Mouse (Mus musculus): ENCODE results near the gene Fbn1. TPM values are rescaled to one million over a fixed set of nuclear protein-coding genes. Genes with fewer than 3 reads are reported as not detected.

Gene Fbn1
- polyA plus RNA-seq, 2 experiments: 0.73 to 1.3 TPM

DNA sequence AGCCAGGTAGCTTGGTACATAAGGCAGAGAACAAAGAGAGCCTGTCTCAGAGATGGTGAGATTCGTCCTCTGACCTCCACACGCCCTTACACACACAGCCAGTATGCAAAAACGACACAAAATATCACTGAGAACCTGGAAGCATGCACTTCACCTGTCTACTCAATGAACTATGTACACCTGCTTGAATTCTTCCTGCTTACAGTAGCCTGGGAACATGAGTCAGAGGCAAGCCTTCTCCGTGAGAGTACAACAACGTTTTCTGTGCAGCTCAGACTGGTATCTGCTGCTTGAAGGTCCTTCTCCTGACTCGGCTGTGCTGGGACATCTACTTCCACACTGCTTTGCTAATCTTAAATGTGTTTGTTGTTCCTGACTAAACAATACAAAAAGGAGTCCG lies 33.7 kb upstream of the Fbn1 start:
- TF ChIP-seq EP300 (IDR thresholded peaks at IDR 0.05; ENCODE audit: low read depth) (no peak), CTCF (IDR thresholded peaks at IDR 0.05; ENCODE audit: low read depth) (no peak)
- Histone ChIP-seq H3K27ac (no peak overlapping the region), H3K27me3 (ENCODE audit: control insufficient read depth, insufficient read depth, low read length) (no peaks in the 10 kb centered on the region), H3K36me3 (replicated peaks; ENCODE audit: control insufficient read depth, insufficient read depth, low read depth) (no peaks in the 10 kb centered on the region), H3K4me1 (replicated peaks; ENCODE audit: control insufficient read depth in 2 of 2, insufficient read depth in 2 of 2, low read length in 1 of 2) (no peaks in the 10 kb centered on the region), H3K4me2 (ENCODE audit: low read depth) (no peak overlapping the region), H3K9ac (replicated peaks) (no peak overlapping the region), H3K9me3 (ENCODE audit: control insufficient read depth, low read length) (no peaks in the 10 kb centered on the region), H3K4me3 (ENCODE audit: insufficient read depth in 1 of 2, low read depth in 2 of 2, low read length in 2 of 2) (no peak overlapping the region)
- WGBS (ENCODE audit: insufficient replicate concordance): 57% methylated on average over 7 of the region's 7 CpGs
- ATAC-seq (ENCODE audit: insufficient read depth) (no peak), DNase-seq (ENCODE audit: low read depth in 3 of 3, low spot score in 3 of 3) (no peak)

DNA sequence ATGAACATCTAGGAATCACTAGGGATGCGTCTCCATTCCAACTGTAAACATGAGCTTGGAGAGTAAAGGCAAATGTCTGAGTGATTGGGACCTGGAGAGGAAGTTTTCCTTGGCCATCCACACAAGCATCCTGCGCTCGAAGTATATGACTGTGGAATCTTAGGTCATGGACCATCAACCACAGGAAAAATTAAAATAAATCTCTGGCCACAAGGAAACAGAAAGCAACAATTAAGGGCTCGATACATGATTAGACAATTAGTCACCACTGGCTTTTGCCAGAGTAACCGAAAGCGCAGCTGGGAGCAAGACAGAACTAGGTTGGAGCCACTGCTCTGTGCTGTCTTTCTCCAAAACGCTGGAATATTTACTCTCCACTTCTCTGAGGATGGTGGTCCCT lies 32.8 kb upstream of the Fbn1 start:
- H3K27me3 ChIP-seq (ENCODE audit: control insufficient read depth, insufficient read depth, low read length): no peaks in the 10 kb centered on the region
- TF ChIP-seq CTCF (IDR thresholded peaks at IDR 0.05; ENCODE audit: low read depth) (no peak), EP300 (IDR thresholded peaks at IDR 0.05; ENCODE audit: low read depth) (no peak)
- H3K27ac ChIP-seq: no peak overlapping the region
- no peak overlapping the region for H3K4me2 ChIP-seq (ENCODE audit: low read depth)
- no peak overlapping the region for H3K9ac ChIP-seq (replicated peaks)
- no peaks in the 10 kb centered on the region for H3K4me1 ChIP-seq (replicated peaks; ENCODE audit: control insufficient read depth in 2 of 2, insufficient read depth in 2 of 2, low read length in 1 of 2)
- no peak for DNase-seq (ENCODE audit: low read depth in 3 of 3, low spot score in 3 of 3)
- no peak overlapping the region for H3K4me3 ChIP-seq (ENCODE audit: insufficient read depth in 1 of 2, low read depth in 2 of 2, low read length in 2 of 2)
- H3K36me3 ChIP-seq (replicated peaks; ENCODE audit: control insufficient read depth, insufficient read depth, low read depth): no peaks in the 10 kb centered on the region
- H3K9me3 ChIP-seq (ENCODE audit: control insufficient read depth, low read length): no peaks in the 10 kb centered on the region
- 67% methylated on average over 7 of the region's 7 CpGs for WGBS (ENCODE audit: insufficient replicate concordance)
- ATAC-seq (ENCODE audit: insufficient read depth): no peak

DNA sequence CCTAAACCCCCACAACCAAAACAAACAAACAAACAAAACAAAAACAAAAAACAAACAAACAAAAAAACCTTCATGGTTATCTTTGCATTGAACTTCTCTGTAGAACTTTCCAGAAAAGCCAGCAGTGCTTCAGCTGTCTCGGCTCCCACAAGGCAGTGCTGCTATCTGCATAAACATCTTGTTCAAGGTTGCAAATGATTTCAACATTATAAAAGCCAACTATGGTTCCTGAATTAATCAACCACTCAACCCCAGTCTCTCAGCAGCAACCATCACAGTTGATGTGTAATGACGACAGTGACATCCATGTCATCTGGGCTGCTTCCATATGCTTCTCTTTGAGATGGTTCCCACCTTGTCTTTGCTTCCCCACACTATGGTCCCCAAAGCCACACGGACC lies 31.8 kb upstream of the Fbn1 start:
- no peak for DNase-seq (ENCODE audit: low read depth in 3 of 3, low spot score in 3 of 3)
- ATAC-seq (ENCODE audit: insufficient read depth): no peak
- no peaks in the 10 kb centered on the region for H3K27me3 ChIP-seq (ENCODE audit: control insufficient read depth, insufficient read depth, low read length)
- no peaks in the 10 kb centered on the region for H3K4me1 ChIP-seq (replicated peaks; ENCODE audit: control insufficient read depth in 2 of 2, insufficient read depth in 2 of 2, low read length in 1 of 2)
- H3K4me2 ChIP-seq (ENCODE audit: low read depth): no peak overlapping the region
- 62% methylated on average over 3 of the region's 3 CpGs for WGBS (ENCODE audit: insufficient replicate concordance)
- H3K9me3 ChIP-seq (ENCODE audit: control insufficient read depth, low read length): no peaks in the 10 kb centered on the region
- no peak overlapping the region for H3K9ac ChIP-seq (replicated peaks)
- no peaks in the 10 kb centered on the region for H3K36me3 ChIP-seq (replicated peaks; ENCODE audit: control insufficient read depth, insufficient read depth, low read depth)
- H3K4me3 ChIP-seq (ENCODE audit: insufficient read depth in 1 of 2, low read depth in 2 of 2, low read length in 2 of 2): no peak overlapping the region
- TF ChIP-seq CTCF (IDR thresholded peaks at IDR 0.05; ENCODE audit: low read depth) (no peak), EP300 (IDR thresholded peaks at IDR 0.05; ENCODE audit: low read depth) (no peak)
- no peak overlapping the region for H3K27ac ChIP-seq

DNA sequence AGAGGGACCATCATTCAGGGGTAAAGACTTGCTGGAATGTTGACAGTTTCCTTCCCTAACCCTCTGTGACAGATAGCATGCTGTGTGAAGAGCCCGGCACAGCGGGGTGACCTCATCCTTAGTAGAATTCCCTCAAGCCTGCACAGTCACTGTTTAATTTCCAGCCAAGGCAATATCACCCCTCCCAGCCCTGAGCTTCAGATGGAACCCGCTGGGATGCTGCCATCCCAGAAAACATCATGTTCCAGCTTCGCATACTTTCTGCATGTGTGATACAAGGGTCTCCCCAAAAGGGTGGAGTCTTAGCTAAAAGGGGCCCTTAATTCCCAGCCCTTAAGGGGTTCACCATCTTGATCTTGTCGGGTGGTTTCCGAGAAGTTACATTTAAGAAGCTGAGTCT lies 22.9 kb upstream of the Fbn1 start:
- H3K27me3 ChIP-seq (ENCODE audit: control insufficient read depth, insufficient read depth, low read length): no peaks in the 10 kb centered on the region
- TF ChIP-seq CTCF (IDR thresholded peaks at IDR 0.05; ENCODE audit: low read depth) (no peak), EP300 (IDR thresholded peaks at IDR 0.05; ENCODE audit: low read depth) (no peak)
- no peak for ATAC-seq (ENCODE audit: insufficient read depth)
- H3K9ac ChIP-seq (replicated peaks): no peak overlapping the region
- H3K27ac ChIP-seq: no peak overlapping the region
- no peak overlapping the region for H3K4me3 ChIP-seq (ENCODE audit: insufficient read depth in 1 of 2, low read depth in 2 of 2, low read length in 2 of 2)
- H3K4me1 ChIP-seq (replicated peaks; ENCODE audit: control insufficient read depth in 2 of 2, insufficient read depth in 2 of 2, low read length in 1 of 2): no peaks in the 10 kb centered on the region
- DNase-seq (ENCODE audit: low read depth in 3 of 3, low spot score in 3 of 3): no peak
- H3K4me2 ChIP-seq (ENCODE audit: low read depth): no peak overlapping the region
- no peaks in the 10 kb centered on the region for H3K36me3 ChIP-seq (replicated peaks; ENCODE audit: control insufficient read depth, insufficient read depth, low read depth)
- H3K9me3 ChIP-seq (ENCODE audit: control insufficient read depth, low read length): no peaks in the 10 kb centered on the region
- WGBS (ENCODE audit: insufficient replicate concordance): 52% methylated on average over 6 of the region's 6 CpGs

DNA sequence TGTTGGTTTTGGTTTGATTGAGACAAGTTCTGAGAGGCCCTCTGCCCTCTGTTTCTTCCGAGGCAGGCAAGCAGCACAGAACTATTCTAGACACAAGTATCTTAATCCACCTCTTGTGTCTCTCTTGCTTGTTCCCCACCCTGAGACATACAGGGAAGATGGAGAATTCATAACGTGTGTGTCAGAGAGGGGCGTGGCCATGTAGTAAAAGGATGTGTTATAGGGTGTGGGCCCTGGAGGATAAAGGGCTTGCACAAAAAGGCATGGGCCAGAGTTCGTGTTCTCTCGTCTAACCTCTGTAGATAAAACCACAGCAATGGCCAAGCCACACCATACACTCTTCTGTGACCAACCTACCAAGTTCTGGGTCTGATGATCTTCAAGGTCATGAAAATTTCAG lies 18.8 kb upstream of the Fbn1 start:
- Histone ChIP-seq H3K9ac (replicated peaks) (no peak overlapping the region), H3K4me3 (ENCODE audit: insufficient read depth in 1 of 2, low read depth in 2 of 2, low read length in 2 of 2) (no peak overlapping the region), H3K27ac (no peak overlapping the region), H3K9me3 (ENCODE audit: control insufficient read depth, low read length) (no peaks in the 10 kb centered on the region), H3K27me3 (ENCODE audit: control insufficient read depth, insufficient read depth, low read length) (no peaks in the 10 kb centered on the region), H3K4me2 (ENCODE audit: low read depth) (no peak overlapping the region), H3K4me1 (replicated peaks; ENCODE audit: control insufficient read depth in 2 of 2, insufficient read depth in 2 of 2, low read length in 1 of 2) (no peaks in the 10 kb centered on the region), H3K36me3 (replicated peaks; ENCODE audit: control insufficient read depth, insufficient read depth, low read depth) (no peaks in the 10 kb centered on the region)
- 48% methylated on average over 5 of the region's 5 CpGs for WGBS (ENCODE audit: insufficient replicate concordance)
- DNase-seq (ENCODE audit: low read depth in 3 of 3, low spot score in 3 of 3) (no peak), ATAC-seq (ENCODE audit: insufficient read depth) (no peak)
- TF ChIP-seq EP300 (IDR thresholded peaks at IDR 0.05; ENCODE audit: low read depth): no peak
- TF ChIP-seq CTCF (IDR thresholded peaks at IDR 0.05; ENCODE audit: low read depth): no peak

Data from liver, embryonic 14.5 days (tissue).